Mouse (Mus musculus) liver, embryonic 16.5 days (tissue): ENCODE data around the gene Aifm1. TPM values are rescaled to one million over a fixed set of nuclear protein-coding genes. Genes with fewer than 3 reads are reported as not detected.
A peak's percentile ranks its signal among the peaks of the same experiment; 100 is the strongest.

Experiments used
- ATAC-seq: fragments of 200-750 bp; cut with Nextera tagmentation; 2 replicates; pipeline ENCODE4 v1.8.0; 2017; ENCODE audit warnings: low read depth, mild to moderate bottlenecking, moderate number of reproducible peaks, moderate library complexity
- H3K27ac ChIP-seq: fragments of 300-500 bp; sonication (generic); 2 replicates; pipeline ENCODE4 v1.5.1; 2014; ENCODE audit warnings: mild to moderate bottlenecking, low read length
- H3K27me3 ChIP-seq: fragments of 300-500 bp; sonication (generic); 2 replicates; pipeline ENCODE4 v1.6.1; 2014; ENCODE audit warnings: low read depth, low read length, mixed read lengths; ENCODE audit not compliant: control insufficient read depth, insufficient read depth
- H3K36me3 ChIP-seq: fragments of 300-500 bp; sonication (generic); 2 replicates; pipeline ENCODE4 v1.6.1; 2014; ENCODE audit warnings: mild to moderate bottlenecking; ENCODE audit not compliant: control insufficient read depth, insufficient read depth
- H3K4me1 ChIP-seq: fragments of 300-500 bp; sonication (generic); 2 replicates; pipeline ENCODE4 v1.6.1; 2014; ENCODE audit warnings: low read depth, low read length, mixed read lengths; ENCODE audit not compliant: control insufficient read depth
- H3K4me2 ChIP-seq: fragments of 300-500 bp; sonication (generic); 2 replicates; pipeline ENCODE4 v1.6.1; 2014; ENCODE audit warnings: low read depth, low read length, mixed read lengths
- H3K4me3 ChIP-seq: fragments of 300-500 bp; sonication (generic); 2 replicates; pipeline ENCODE4 v1.5.1; 2014; ENCODE audit warnings: low read depth, mild to moderate bottlenecking, low read length
- H3K9ac ChIP-seq: fragments of 300-500 bp; sonication (generic); 2 replicates; pipeline ENCODE4 v1.6.1; 2014; ENCODE audit warnings: low read depth, low read length
- H3K9me3 ChIP-seq: fragments of 300-500 bp; sonication (generic); replicated peaks from 2 replicates; pipeline ENCODE4 v1.6.1; 2016; ENCODE audit warnings: low read length; ENCODE audit not compliant: control insufficient read depth
- WGBS: fragments of 180-500 bp; shearing (Covaris S2); extraction: QIAGEN DNeasy Blood & Tissue Kit; methylation state at CpG from one replicate; pipeline ENCODE4 v1.1.7; 2014; ENCODE audit not compliant: insufficient replicate concordance; 5-methylcytosine and 5-hydroxymethylcytosine counted together
- polyA plus RNA-seq: library from polyadenylated mRNA; unstranded; fragments of >200 nt; fragmentation: Nextera tagmentation; extraction: Ambion mirVana; gene quantifications from 2 replicates; pipeline ENCODE4 v1.2.1, GENCODE M21; 2015

The Aifm1 gene
- polyA plus RNA-seq, 1 experiment from 2014 or later = 63.9 TPM

DNA sequence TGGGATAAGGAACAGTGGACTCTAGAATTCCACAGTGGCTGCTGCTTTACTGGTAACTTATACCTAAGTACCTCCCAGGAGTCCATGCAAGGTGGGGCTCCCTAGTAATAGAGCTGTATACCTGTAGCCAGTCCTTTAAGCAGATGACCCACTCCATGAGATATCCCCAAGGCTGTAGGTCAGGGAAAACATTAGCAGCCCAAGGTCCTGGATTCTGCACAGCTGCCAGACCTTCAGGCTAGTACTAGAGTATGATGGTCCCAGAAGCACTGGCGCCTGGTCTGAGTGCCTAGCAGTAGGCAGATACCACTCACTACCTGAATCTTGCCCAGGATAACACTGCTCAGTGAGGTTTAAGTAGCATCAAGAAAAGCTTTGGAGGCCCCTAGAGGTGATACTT is 79.1 kb downstream of the Aifm1 start:
- H3K4me2 ChIP-seq = no peak overlapping the region
- no peak for ATAC-seq
- WGBS = 76% methylated on average over 1 of the region's 1 CpGs
- no peak overlapping the region for H3K4me3 ChIP-seq
- H3K4me1 ChIP-seq = peaks cover 14% of the 10 kb centered on the region
- no peak overlapping the region for H3K27ac ChIP-seq
- H3K27me3 ChIP-seq = no peaks in the 10 kb centered on the region
- H3K9ac ChIP-seq = no peak overlapping the region
- no peaks in the 10 kb centered on the region for H3K36me3 ChIP-seq
- H3K9me3 ChIP-seq = no peaks in the 10 kb centered on the region

DNA sequence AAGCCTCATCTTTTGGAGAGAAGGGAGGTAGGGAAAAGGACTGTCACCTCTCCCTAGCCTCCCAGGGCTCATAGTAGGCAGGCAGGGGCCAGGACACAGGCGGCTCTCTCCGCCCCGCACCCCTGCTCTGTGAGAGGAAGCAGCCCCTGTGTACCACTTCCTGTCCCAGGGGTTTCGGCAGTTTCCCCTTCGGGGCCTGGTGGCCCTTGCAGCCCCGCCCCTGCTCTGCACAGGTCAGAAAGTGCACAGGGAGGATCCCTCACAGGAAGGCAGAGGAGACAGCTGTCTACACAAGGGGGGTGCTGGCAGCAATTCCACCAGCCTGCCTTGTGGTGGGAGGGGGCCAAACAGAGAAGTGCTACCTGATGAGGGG is 79.8 kb downstream of the Aifm1 start:
- Histone ChIP-seq H3K36me3 (no peaks in the 10 kb centered on the region), H3K4me2 (peak overlapping the region; percentile 17; the same call in 1 of the 2 replicates), H3K27me3 (no peaks in the 10 kb centered on the region), H3K4me3 (0 out of 2 replicates have a peak overlapping the region, but pooled peaks have one; percentile 21), H3K9me3 (no peaks in the 10 kb centered on the region), H3K4me1 (peaks cover 6% of the 10 kb centered on the region), H3K27ac (peak overlapping the region; percentile 53), H3K9ac (no peak overlapping the region)
- WGBS = 15% methylated on average over 6 of the region's 6 CpGs
- ATAC-seq = peak; percentile 66

GRCm38 (mm10) chrX:48432599-48433526 is 80.5 kb downstream of the Aifm1 start:
- 0 out of 2 replicates have a peak overlapping the region, but pooled peaks have one; percentile 21 for H3K4me3 ChIP-seq
- H3K4me1 ChIP-seq = peaks cover 6% of the 10 kb centered on the region
- H3K36me3 ChIP-seq = no peaks in the 10 kb centered on the region
- no peak overlapping the region for H3K9ac ChIP-seq
- 42% methylated on average over 15 of the region's 15 CpGs for WGBS
- peak overlapping the region; percentile 17; the same call in 1 of the 2 replicates for H3K4me2 ChIP-seq
- peak overlapping the region; percentile 53 for H3K27ac ChIP-seq
- H3K9me3 ChIP-seq = no peaks in the 10 kb centered on the region
- no peaks in the 10 kb centered on the region for H3K27me3 ChIP-seq
- no peak for ATAC-seq

- no peak overlapping the region for H3K4me3 ChIP-seq
- no peak overlapping the region for H3K9ac ChIP-seq
- peaks cover 10% of the 10 kb centered on the region for H3K4me1 ChIP-seq
- 24% methylated on average over 6 of the region's 6 CpGs for WGBS
- H3K4me2 ChIP-seq = no peak overlapping the region
- no peaks in the 10 kb centered on the region for H3K27me3 ChIP-seq
- H3K36me3 ChIP-seq = no peaks in the 10 kb centered on the region
- no peaks in the 10 kb centered on the region for H3K9me3 ChIP-seq
- peak; percentile 22; the same call in 1 of the 2 replicates for ATAC-seq
- H3K27ac ChIP-seq = no peak overlapping the region
Observed at GRCm38 (mm10) chrX:48429538-48429937, 83.8 kb downstream of the Aifm1 start.

DNA sequence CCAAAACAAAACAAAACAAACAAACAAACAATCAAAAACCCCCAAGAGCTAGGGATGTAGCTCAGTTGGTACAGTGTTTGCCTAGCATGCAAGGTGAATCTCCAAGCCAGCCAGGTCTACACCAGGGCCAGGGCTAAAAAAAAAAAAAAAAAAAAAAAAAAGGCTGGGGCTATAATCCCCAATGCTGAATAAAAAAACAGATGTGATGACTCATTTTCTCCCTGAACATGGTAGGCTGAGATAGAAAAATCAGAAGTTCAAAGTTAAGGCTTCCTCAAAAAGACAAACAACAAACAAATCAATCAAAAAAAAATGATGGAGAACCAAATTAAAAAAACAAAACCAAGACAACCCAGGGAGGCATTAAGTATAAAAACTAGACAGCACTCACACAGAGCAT is 84.3 kb downstream of the Aifm1 start:
- Histone ChIP-seq H3K4me3 (no peak overlapping the region), H3K4me2 (no peak overlapping the region), H3K9ac (no peak overlapping the region), H3K4me1 (peaks cover 10% of the 10 kb centered on the region), H3K9me3 (no peaks in the 10 kb centered on the region), H3K27ac (no peak overlapping the region), H3K36me3 (no peaks in the 10 kb centered on the region), H3K27me3 (no peaks in the 10 kb centered on the region)
- no peak for ATAC-seq

- Histone ChIP-seq H3K36me3 (no peaks in the 10 kb centered on the region), H3K4me3 (no peak overlapping the region), H3K27me3 (no peaks in the 10 kb centered on the region), H3K4me2 (no peak overlapping the region), H3K4me1 (peaks cover 10% of the 10 kb centered on the region), H3K9me3 (no peaks in the 10 kb centered on the region), H3K9ac (no peak overlapping the region), H3K27ac (no peak overlapping the region)
- ATAC-seq = no peak
- 46% methylated on average over 8 of the region's 8 CpGs for WGBS
Observed at GRCm38 (mm10) chrX:48428642-48429041, 84.7 kb downstream of the Aifm1 start.

DNA sequence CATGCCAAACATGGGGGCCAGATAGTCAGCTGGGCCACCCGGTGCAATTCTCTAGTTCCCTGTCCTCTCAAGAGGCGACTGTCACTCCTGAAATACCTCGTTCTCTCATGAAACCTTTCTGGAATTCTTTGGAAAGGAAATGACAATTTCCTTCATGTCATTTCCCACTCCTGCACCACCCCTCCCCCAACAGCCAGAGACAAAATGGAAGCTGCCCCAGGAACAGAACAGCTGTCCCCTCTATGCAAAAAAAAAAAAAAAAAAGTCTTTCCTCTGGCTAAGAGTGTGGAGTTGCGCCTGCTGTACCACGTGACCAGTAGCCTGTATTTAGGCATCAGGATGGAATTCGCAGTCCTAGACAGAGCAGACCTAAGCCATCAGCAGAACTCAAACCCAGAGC is 85.1 kb downstream of the Aifm1 start:
- H3K27ac ChIP-seq = peak overlapping the region; percentile 41

GRCm38 (mm10) chrX:48425280-48425679 is 88.1 kb downstream of the Aifm1 start:
- H3K27ac ChIP-seq = peak overlapping the region; percentile 53
- H3K9me3 ChIP-seq = no peaks in the 10 kb centered on the region
- H3K4me3 ChIP-seq = peak overlapping the region; percentile 34
- no peaks in the 10 kb centered on the region for H3K27me3 ChIP-seq
- peak overlapping the region; percentile 46 for H3K4me2 ChIP-seq
- peak overlapping the region; percentile 24; the same call in 1 of the 2 replicates for H3K9ac ChIP-seq
- WGBS = 26% methylated on average over 7 of the region's 7 CpGs
- H3K36me3 ChIP-seq = no peaks in the 10 kb centered on the region
- ATAC-seq = peak; percentile 59
- H3K4me1 ChIP-seq = peaks cover 10% of the 10 kb centered on the region

More for the DNA sequence above, 85.1 kb downstream of the Aifm1 start:
- Histone ChIP-seq H3K4me1 (peaks cover 10% of the 10 kb centered on the region), H3K36me3 (no peaks in the 10 kb centered on the region), H3K9me3 (no peaks in the 10 kb centered on the region), H3K4me3 (no peak overlapping the region), H3K27me3 (no peaks in the 10 kb centered on the region), H3K9ac (no peak overlapping the region), H3K4me2 (no peak overlapping the region)
- 56% methylated on average over 6 of the region's 6 CpGs for WGBS
- no peak for ATAC-seq
